Mouse (Mus musculus): ENCODE measurements around the gene Zfp46. TPM values are rescaled to one million over a fixed set of nuclear protein-coding genes. Genes with fewer than 3 reads are reported as not detected.

Gene Zfp46
- polyA plus RNA-seq, 1 experiment, result 8.4 TPM

DNA sequence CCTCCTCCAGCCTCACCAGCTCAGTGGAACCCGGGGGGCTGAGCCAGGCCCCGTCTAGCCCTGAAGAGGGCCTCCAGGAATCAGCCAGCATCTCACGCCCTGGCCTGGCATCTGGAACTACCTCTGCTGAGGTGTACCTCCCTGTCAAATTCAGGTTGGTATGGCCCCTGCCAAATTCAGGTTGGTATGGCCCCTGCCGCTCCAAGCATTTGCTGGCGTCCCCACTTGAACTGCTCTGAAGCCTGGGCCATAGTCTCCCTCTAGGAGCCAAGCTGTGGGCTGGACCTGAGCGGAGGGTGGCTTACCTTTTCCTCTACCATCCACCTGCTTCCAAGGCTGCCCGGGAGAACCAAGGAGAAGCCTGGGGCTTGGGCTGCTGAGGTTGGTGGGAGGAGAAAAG, 41.8 kb upstream of the Zfp46 start:
- peaks cover 16% of the 10 kb centered on the region for H3K27me3 ChIP-seq (ENCODE audit: control insufficient read depth, insufficient read depth, low read length)
- H3K4me1 ChIP-seq (ENCODE audit: control insufficient read depth, insufficient read depth, insufficient read length), result peaks cover 2% of the 10 kb centered on the region
- no peak for DNase-seq (ENCODE audit: low read depth in 1 of 2, low spot score in 2 of 2)
- no peaks in the 10 kb centered on the region for H3K36me3 ChIP-seq (ENCODE audit: control insufficient read depth, insufficient read depth, low read length)
- 78% methylated on average over 7 of the region's 7 CpGs for WGBS
- H3K27ac ChIP-seq (ENCODE audit: insufficient read depth, low read length), result no peak overlapping the region
- no peak overlapping the region for H3K4me3 ChIP-seq (ENCODE audit: extremely low read depth, insufficient read depth, insufficient read length)
- TF ChIP-seq CTCF (IDR thresholded peaks at IDR 0.05; ENCODE audit: extremely low read depth, insufficient read depth, insufficient read length, insufficient replicate concordance), result no peak
- TF ChIP-seq POLR2A (IDR thresholded peaks at IDR 0.05; ENCODE audit: low read depth, low read length), result no peak

DNA sequence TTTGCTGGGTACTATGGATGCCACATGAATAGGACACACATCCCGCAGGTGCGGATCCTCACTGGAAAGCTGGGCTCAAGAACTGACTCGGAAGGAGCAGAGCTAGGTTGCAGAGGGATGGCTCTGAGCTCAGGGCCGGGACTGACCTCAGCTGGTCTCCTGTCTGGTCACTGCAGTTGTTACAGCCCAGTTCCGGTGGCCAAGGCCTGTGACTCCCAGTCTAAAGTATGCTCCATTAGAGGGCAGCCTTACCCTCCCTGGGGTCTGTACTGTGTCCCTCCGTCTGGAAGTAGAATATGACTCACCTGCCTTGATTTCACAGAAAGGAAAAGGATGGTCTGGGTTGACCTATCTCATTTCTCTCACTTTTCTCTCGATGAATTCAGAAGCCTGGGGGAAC, 40.3 kb upstream of the Zfp46 start:
- peaks cover 23% of the 10 kb centered on the region for H3K27me3 ChIP-seq (ENCODE audit: control insufficient read depth, insufficient read depth, low read length)
- TF ChIP-seq POLR2A (IDR thresholded peaks at IDR 0.05; ENCODE audit: low read depth, low read length), result no peak
- TF ChIP-seq CTCF (IDR thresholded peaks at IDR 0.05; ENCODE audit: extremely low read depth, insufficient read depth, insufficient read length, insufficient replicate concordance), result no peak

DNA sequence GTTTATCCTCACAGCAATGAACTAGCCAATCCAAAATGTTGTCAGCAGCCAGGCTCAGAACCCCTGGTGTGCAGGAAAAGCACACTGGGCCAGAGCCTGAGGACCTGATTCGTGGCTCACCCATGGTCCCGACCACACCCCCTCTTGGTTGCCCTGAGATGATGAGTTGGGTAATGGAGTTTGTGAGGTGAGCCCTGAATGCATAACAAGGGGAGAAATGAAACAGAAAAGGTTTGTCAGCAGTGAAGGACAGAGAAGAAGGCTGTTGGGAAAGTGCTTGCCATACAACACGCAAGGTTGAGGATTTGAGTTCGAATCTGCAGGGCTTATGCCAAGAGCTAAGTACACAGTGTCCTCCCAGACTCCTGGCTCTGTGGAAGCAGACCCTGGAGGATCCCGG, 38.8 kb upstream of the Zfp46 start:
- Histone ChIP-seq H3K27me3 (ENCODE audit: control insufficient read depth, insufficient read depth, low read length) (peaks cover 27% of the 10 kb centered on the region), H3K4me1 (ENCODE audit: control insufficient read depth, insufficient read depth, insufficient read length) (peaks cover 8% of the 10 kb centered on the region), H3K36me3 (ENCODE audit: control insufficient read depth, insufficient read depth, low read length) (no peaks in the 10 kb centered on the region), H3K4me3 (ENCODE audit: extremely low read depth, insufficient read depth, insufficient read length) (no peak overlapping the region), H3K27ac (ENCODE audit: insufficient read depth, low read length) (no peak overlapping the region)
- no peak for DNase-seq (ENCODE audit: low read depth in 1 of 2, low spot score in 2 of 2)
- 54% methylated on average over 5 of the region's 5 CpGs for WGBS
- no peak for TF ChIP-seq CTCF (IDR thresholded peaks at IDR 0.05; ENCODE audit: extremely low read depth, insufficient read depth, insufficient read length, insufficient replicate concordance)
- TF ChIP-seq POLR2A (IDR thresholded peaks at IDR 0.05; ENCODE audit: low read depth, low read length), result no peak

More for the DNA sequence above, 40.3 kb upstream of the Zfp46 start:
- Histone ChIP-seq H3K4me1 (ENCODE audit: control insufficient read depth, insufficient read depth, insufficient read length) (peaks cover 8% of the 10 kb centered on the region), H3K27ac (ENCODE audit: insufficient read depth, low read length) (no peak overlapping the region), H3K4me3 (ENCODE audit: extremely low read depth, insufficient read depth, insufficient read length) (no peak overlapping the region), H3K36me3 (ENCODE audit: control insufficient read depth, insufficient read depth, low read length) (no peaks in the 10 kb centered on the region)
- 68% methylated on average over 7 of the region's 7 CpGs for WGBS
- no peak for DNase-seq (ENCODE audit: low read depth in 1 of 2, low spot score in 2 of 2)

DNA sequence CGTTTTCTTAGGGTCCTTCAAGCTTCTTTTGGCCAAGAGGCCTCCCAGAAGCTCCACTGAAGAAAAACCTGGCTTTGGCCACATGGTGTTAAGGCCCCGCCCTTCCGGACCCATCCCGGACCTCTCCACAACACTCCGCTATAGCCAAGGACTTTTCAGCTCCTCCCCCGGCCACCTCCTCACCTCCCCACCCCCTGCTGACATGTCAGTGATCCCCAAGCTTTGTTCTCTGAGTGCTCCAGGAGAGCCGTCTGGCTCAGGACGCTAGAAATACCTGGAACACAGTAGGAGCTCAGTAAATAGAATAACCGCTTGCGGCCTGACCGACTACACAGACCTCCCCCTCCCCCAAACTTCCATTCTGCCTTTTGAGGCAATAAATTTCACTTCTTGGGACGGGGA, 37.9 kb upstream of the Zfp46 start:
- 11% methylated on average over 12 of the region's 12 CpGs for WGBS
- H3K4me3 ChIP-seq (ENCODE audit: extremely low read depth, insufficient read depth, insufficient read length), result no peak overlapping the region
- no peaks in the 10 kb centered on the region for H3K36me3 ChIP-seq (ENCODE audit: control insufficient read depth, insufficient read depth, low read length)
- TF ChIP-seq POLR2A (IDR thresholded peaks at IDR 0.05; ENCODE audit: low read depth, low read length), result no peak
- TF ChIP-seq CTCF (IDR thresholded peaks at IDR 0.05; ENCODE audit: extremely low read depth, insufficient read depth, insufficient read length, insufficient replicate concordance), result no peak
- H3K27me3 ChIP-seq (ENCODE audit: control insufficient read depth, insufficient read depth, low read length), result peaks cover 27% of the 10 kb centered on the region
- no peak overlapping the region for H3K27ac ChIP-seq (ENCODE audit: insufficient read depth, low read length)
- peaks cover 8% of the 10 kb centered on the region for H3K4me1 ChIP-seq (ENCODE audit: control insufficient read depth, insufficient read depth, insufficient read length)
- no peak for DNase-seq (ENCODE audit: low read depth in 1 of 2, low spot score in 2 of 2)

DNA sequence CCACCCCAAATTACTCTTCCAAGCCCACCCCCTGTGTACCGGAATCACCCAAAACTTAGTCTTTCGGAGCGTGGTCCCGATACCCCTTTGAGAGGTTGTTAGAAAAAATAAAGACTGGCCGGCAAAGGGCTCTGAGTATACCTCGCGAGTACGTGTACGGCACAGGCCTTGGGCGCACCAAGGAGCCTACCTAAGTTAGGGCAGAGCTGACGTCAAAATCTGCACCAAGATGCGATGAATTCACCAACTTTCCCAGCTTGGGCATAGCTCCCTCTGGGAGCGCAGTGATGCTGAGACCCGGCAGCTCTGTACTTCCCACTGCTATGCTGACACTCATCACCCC, 37.1 kb upstream of the Zfp46 start:
- Histone ChIP-seq H3K36me3 (ENCODE audit: control insufficient read depth, insufficient read depth, low read length) (no peaks in the 10 kb centered on the region), H3K4me3 (ENCODE audit: extremely low read depth, insufficient read depth, insufficient read length) (no peak overlapping the region), H3K27me3 (ENCODE audit: control insufficient read depth, insufficient read depth, low read length) (peaks cover 27% of the 10 kb centered on the region), H3K4me1 (ENCODE audit: control insufficient read depth, insufficient read depth, insufficient read length) (peaks cover 8% of the 10 kb centered on the region), H3K27ac (ENCODE audit: insufficient read depth, low read length) (no peak overlapping the region)
- DNase-seq (ENCODE audit: low read depth in 1 of 2, low spot score in 2 of 2), result no peak
- 8% methylated on average over 14 of the region's 14 CpGs for WGBS
- TF ChIP-seq CTCF (IDR thresholded peaks at IDR 0.05; ENCODE audit: extremely low read depth, insufficient read depth, insufficient read length, insufficient replicate concordance) (no peak), POLR2A (IDR thresholded peaks at IDR 0.05; ENCODE audit: low read depth, low read length) (no peak)

DNA sequence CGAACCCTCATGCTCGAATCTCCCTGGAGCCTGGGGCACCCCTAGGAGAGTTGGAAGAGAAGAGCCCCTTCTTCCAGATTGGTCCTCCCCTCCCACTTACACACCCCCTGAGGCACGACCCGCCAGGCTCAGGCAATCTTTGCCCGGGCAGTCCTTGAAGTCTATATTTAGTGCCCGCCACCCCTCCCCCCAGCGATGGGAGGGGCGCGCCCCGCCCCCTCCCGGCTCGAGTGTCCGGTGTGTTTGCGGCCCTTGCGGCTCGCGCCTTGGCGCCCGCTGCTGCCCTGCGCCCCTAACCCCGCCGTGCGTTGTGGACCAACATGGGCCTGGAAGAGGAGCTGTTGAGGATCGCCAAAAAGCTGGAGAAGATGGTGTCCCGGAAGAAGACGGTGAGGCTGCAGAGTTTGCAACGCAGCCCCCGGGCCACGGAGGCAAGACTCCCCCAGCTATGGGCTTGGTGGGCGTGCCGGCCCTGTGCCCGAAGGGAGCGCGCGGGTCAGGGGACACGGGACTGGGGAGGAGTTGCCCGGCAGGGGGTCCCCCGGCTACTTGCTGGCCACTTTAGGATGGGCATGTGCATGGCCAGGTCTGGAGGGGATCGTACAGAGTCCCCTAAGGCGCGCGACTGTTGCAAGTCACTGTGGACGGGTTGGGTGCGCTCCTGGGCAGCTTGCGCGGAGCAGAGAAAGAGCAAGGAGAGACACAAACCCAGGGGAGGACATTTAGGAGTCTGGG, 36.6 kb upstream of the Zfp46 start, which contains the start of gene Tcea3:
Gene Tcea3, plus strand, starts transcription at position 1 of the 735 bp plus-strand sequence.
- Histone ChIP-seq H3K4me1 (ENCODE audit: control insufficient read depth, insufficient read depth, insufficient read length) (peaks cover 8% of the 10 kb centered on the region), H3K4me3 (ENCODE audit: extremely low read depth, insufficient read depth, insufficient read length) (peak within 1 kb of the TSS; percentile 37), H3K27ac (ENCODE audit: insufficient read depth, low read length) (no peak within 1 kb of the TSS), H3K27me3 (ENCODE audit: control insufficient read depth, insufficient read depth, low read length) (peaks cover 27% of the 10 kb centered on the region), H3K36me3 (ENCODE audit: control insufficient read depth, insufficient read depth, low read length) (no peaks in the 10 kb centered on the region)
- no peak for DNase-seq (ENCODE audit: low read depth in 1 of 2, low spot score in 2 of 2)
- 3% methylated on average over 46 of the region's 46 CpGs for WGBS
- TF ChIP-seq POLR2A (IDR thresholded peaks at IDR 0.05; ENCODE audit: low read depth, low read length) (no peak), CTCF (IDR thresholded peaks at IDR 0.05; ENCODE audit: extremely low read depth, insufficient read depth, insufficient read length, insufficient replicate concordance) (no peak)

All from spleen, adult 2 months (tissue).